Mouse (Mus musculus): ENCODE measurements around the gene Upk1b. TPM values are rescaled to one million over a fixed set of nuclear protein-coding genes. Genes with fewer than 3 reads are reported as not detected.

The Upk1b gene
- total and polyA plus RNA-seq, 2 experiments from 2014 or later: 0.44 to 1.0 TPM

GRCm38 (mm10) chr16:38780960-38781572 is 19.1 kb downstream of the Upk1b start:
- TF ChIP-seq CTCF (IDR thresholded peaks at IDR 0.05): no peak
- no peak overlapping the region for H3K4me2 ChIP-seq (ENCODE audit: low read depth, low read length, poor library complexity, severe bottlenecking)
- H3K27me3 ChIP-seq (ENCODE audit: insufficient read depth, low read length): no peaks in the 10 kb centered on the region
- no peak overlapping the region for H3K27ac ChIP-seq (ENCODE audit: low read depth, low read length)
- no peak overlapping the region for H3K9ac ChIP-seq (replicated peaks; ENCODE audit: low read length, poor library complexity, severe bottlenecking)
- H3K4me1 ChIP-seq (ENCODE audit: insufficient read depth, low read length): no peaks in the 10 kb centered on the region
- H3K36me3 ChIP-seq (ENCODE audit: insufficient read depth, low read length): no peaks in the 10 kb centered on the region
- DNase-seq (ENCODE audit: low spot score) (no peak), ATAC-seq (ENCODE audit: low FRiP score) (no peak)
- no peak overlapping the region for H3K4me3 ChIP-seq (ENCODE audit: low read depth, low read length)
- WGBS: 94% methylated on average over 7 of the region's 7 CpGs
- H3K9me3 ChIP-seq (ENCODE audit: low read length): no peaks in the 10 kb centered on the region

DNA sequence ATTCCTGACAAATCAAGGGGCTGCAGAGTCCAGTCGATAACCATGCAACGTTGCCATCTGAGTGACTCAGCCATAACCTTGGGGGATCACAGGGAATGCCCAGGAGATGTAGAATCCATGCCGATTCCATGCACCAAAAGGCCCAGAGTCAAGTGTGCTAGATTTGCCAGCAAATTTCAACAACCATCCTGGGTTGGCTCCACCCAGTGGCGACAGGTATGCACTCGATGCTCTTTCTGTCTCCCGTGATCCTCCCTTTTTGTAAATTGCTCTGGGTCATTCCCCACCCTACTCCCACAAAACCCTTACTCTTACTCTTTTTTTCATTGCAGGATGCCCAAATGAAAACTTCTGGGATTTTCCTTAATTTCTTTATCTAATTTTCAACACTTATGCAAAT is 23.8 kb downstream of the Upk1b start:
- H3K9me3 ChIP-seq (ENCODE audit: low read length): no peaks in the 10 kb centered on the region
- no peaks in the 10 kb centered on the region for H3K4me1 ChIP-seq (ENCODE audit: insufficient read depth, low read length)
- H3K4me3 ChIP-seq (ENCODE audit: low read depth, low read length): no peak overlapping the region
- 56% methylated on average over 6 of the region's 6 CpGs for WGBS
- no peak for DNase-seq (ENCODE audit: low spot score)
- H3K4me2 ChIP-seq (ENCODE audit: low read depth, low read length, poor library complexity, severe bottlenecking): no peak overlapping the region
- no peak for ATAC-seq (ENCODE audit: low FRiP score)
- H3K27ac ChIP-seq (ENCODE audit: low read depth, low read length): no peak overlapping the region
- H3K27me3 ChIP-seq (ENCODE audit: insufficient read depth, low read length): no peaks in the 10 kb centered on the region
- H3K9ac ChIP-seq (replicated peaks; ENCODE audit: low read length, poor library complexity, severe bottlenecking): no peak overlapping the region
- peak; percentile 25; the same call in 1 of the 2 replicates for TF ChIP-seq CTCF (IDR thresholded peaks at IDR 0.05)
- no peaks in the 10 kb centered on the region for H3K36me3 ChIP-seq (ENCODE audit: insufficient read depth, low read length)

GRCm38 (mm10) chr16:38774964-38775746 is 25.0 kb downstream of the Upk1b start:
- H3K4me3 ChIP-seq (ENCODE audit: low read depth, low read length): no peak overlapping the region
- no peak overlapping the region for H3K4me2 ChIP-seq (ENCODE audit: low read depth, low read length, poor library complexity, severe bottlenecking)
- no peaks in the 10 kb centered on the region for H3K36me3 ChIP-seq (ENCODE audit: insufficient read depth, low read length)
- no peaks in the 10 kb centered on the region for H3K4me1 ChIP-seq (ENCODE audit: insufficient read depth, low read length)
- H3K9me3 ChIP-seq (ENCODE audit: low read length): no peaks in the 10 kb centered on the region
- no peak for ATAC-seq (ENCODE audit: low FRiP score)
- no peak overlapping the region for H3K27ac ChIP-seq (ENCODE audit: low read depth, low read length)
- TF ChIP-seq CTCF (IDR thresholded peaks at IDR 0.05): no peak
- DNase-seq (ENCODE audit: low spot score): no peak
- 62% methylated on average over 7 of the region's 7 CpGs for WGBS
- H3K27me3 ChIP-seq (ENCODE audit: insufficient read depth, low read length): no peaks in the 10 kb centered on the region
- no peak overlapping the region for H3K9ac ChIP-seq (replicated peaks; ENCODE audit: low read length, poor library complexity, severe bottlenecking)

DNA sequence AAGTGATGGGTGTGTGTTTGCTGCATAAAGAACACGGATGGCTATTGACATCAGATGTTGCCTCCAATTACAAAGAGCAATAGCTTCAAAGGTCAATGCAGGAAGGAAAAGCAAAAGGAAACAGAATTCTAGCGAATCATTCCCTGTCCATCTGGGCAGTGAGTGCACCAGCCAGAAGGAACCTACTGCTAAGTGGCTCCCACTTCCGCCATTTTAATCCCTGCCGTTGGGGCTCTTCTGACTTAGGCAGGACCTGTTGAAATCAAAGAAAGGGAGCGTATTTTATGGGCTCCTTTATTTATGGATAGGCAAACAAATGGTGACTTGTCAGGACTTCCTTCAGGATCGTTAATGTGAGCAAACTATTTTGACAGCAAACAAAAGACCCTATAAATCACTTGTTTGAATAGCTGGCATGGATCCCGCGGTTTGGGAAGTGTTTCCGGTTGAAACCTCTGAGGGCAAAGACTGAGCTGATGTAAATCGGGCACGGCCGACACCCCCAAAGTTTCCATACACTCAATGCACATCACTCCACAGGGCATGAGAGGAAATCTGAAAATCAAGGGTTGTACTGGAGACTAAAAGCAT is 27.1 kb downstream of the Upk1b start:
- TF ChIP-seq CTCF (IDR thresholded peaks at IDR 0.05): no peak
- ATAC-seq (ENCODE audit: low FRiP score): no peak
- 70% methylated on average over 12 of the region's 12 CpGs for WGBS
- peaks cover 9% of the 10 kb centered on the region for H3K36me3 ChIP-seq (ENCODE audit: insufficient read depth, low read length)
- H3K27me3 ChIP-seq (ENCODE audit: insufficient read depth, low read length): no peaks in the 10 kb centered on the region
- no peak overlapping the region for H3K4me2 ChIP-seq (ENCODE audit: low read depth, low read length, poor library complexity, severe bottlenecking)
- no peak overlapping the region for H3K4me3 ChIP-seq (ENCODE audit: low read depth, low read length)
- DNase-seq (ENCODE audit: low spot score): no peak
- no peak overlapping the region for H3K27ac ChIP-seq (ENCODE audit: low read depth, low read length)
- no peaks in the 10 kb centered on the region for H3K4me1 ChIP-seq (ENCODE audit: insufficient read depth, low read length)
- no peaks in the 10 kb centered on the region for H3K9me3 ChIP-seq (ENCODE audit: low read length)
- no peak overlapping the region for H3K9ac ChIP-seq (replicated peaks; ENCODE audit: low read length, poor library complexity, severe bottlenecking)

- 94% methylated on average over 6 of the region's 6 CpGs for WGBS
Observed at GRCm38 (mm10) chr16:38771145-38771544, 29.0 kb downstream of the Upk1b start.

DNA sequence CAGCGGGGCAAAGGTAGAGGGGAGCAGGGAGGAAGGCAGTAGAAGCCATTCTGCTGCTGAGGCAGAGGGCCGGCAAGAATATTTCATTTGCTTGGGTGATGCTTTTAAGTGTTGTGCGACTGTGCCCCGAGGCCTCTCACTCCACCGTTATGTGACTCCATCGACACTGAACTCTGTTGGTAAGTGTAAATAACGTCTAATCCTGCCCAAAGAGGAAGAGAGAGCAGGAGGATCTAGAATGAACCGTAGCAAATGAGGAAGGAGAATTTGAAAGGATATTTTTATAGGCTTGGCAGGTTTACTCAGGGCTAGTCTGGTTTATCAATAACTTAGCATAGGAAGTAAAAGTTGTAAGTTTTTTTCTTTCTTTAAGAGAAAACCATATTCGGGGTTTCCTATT is 30.6 kb downstream of the Upk1b start:
- H3K9me3 ChIP-seq (ENCODE audit: low read length): no peaks in the 10 kb centered on the region
- no peaks in the 10 kb centered on the region for H3K4me1 ChIP-seq (ENCODE audit: insufficient read depth, low read length)
- DNase-seq (ENCODE audit: low spot score) (no peak), ATAC-seq (ENCODE audit: low FRiP score) (no peak)
- 84% methylated on average over 9 of the region's 9 CpGs for WGBS
- H3K27me3 ChIP-seq (ENCODE audit: insufficient read depth, low read length): no peaks in the 10 kb centered on the region
- no peak for TF ChIP-seq CTCF (IDR thresholded peaks at IDR 0.05)
- H3K4me2 ChIP-seq (ENCODE audit: low read depth, low read length, poor library complexity, severe bottlenecking): no peak overlapping the region
- H3K9ac ChIP-seq (replicated peaks; ENCODE audit: low read length, poor library complexity, severe bottlenecking): no peak overlapping the region
- no peak overlapping the region for H3K4me3 ChIP-seq (ENCODE audit: low read depth, low read length)
- H3K27ac ChIP-seq (ENCODE audit: low read depth, low read length): no peak overlapping the region
- peaks cover 24% of the 10 kb centered on the region for H3K36me3 ChIP-seq (ENCODE audit: insufficient read depth, low read length)

More at GRCm38 (mm10) chr16:38771145-38771544, 29.0 kb downstream of the Upk1b start:
- Histone ChIP-seq H3K9me3 (ENCODE audit: low read length) (no peaks in the 10 kb centered on the region), H3K4me1 (ENCODE audit: insufficient read depth, low read length) (no peaks in the 10 kb centered on the region), H3K27ac (ENCODE audit: low read depth, low read length) (no peak overlapping the region), H3K27me3 (ENCODE audit: insufficient read depth, low read length) (no peaks in the 10 kb centered on the region), H3K36me3 (ENCODE audit: insufficient read depth, low read length) (peaks cover 24% of the 10 kb centered on the region), H3K9ac (replicated peaks; ENCODE audit: low read length, poor library complexity, severe bottlenecking) (no peak overlapping the region), H3K4me2 (ENCODE audit: low read depth, low read length, poor library complexity, severe bottlenecking) (no peak overlapping the region), H3K4me3 (ENCODE audit: low read depth, low read length) (no peak overlapping the region)
- DNase-seq (ENCODE audit: low spot score) (no peak), ATAC-seq (ENCODE audit: low FRiP score) (no peak)
- no peak for TF ChIP-seq CTCF (IDR thresholded peaks at IDR 0.05)
